Comparison of ENCODE assay signal across 8 mouse cellular contexts in genomic region chr2:128943538-128944528, GRCm38 (mm10). TPM values are rescaled to one million over a fixed set of nuclear protein-coding genes. Genes with fewer than 3 reads are reported as not detected.
DNase-seq lines count a peak whose midpoint lies in the region; ATAC-seq lines count a peak whose summit lies in the region.

Gene Zc3h8 (minus strand): TSS chr2:128944077.

- peak; percentile 96 for ATAC-seq in hindbrain, embryonic 15.5 days (ENCODE audit: low FRiP score, low read depth)

- no peaks in the 10 kb centered on the region for H3K27me3 ChIP-seq in hindbrain, embryonic 15.5 days

- peak within 1 kb of the TSS; percentile 80 for H3K4me3 ChIP-seq in hindbrain, embryonic 15.5 days

- WGBS in hindbrain, embryonic 15.5 days = 1% methylated on average over 65 of the region's 65 CpGs

- peak within 1 kb of the TSS; percentile 87 for H3K27ac ChIP-seq in hindbrain, embryonic 15.5 days (replicated peaks)

- DNase-seq in R1 (ENCODE audit: low read depth, low spot score) = peak; percentile 96
- peak; percentile 97 to 99 for DNase-seq in cerebellum, postnatal 25 days
- peak; percentile 96 to 97 for DNase-seq in frontal cortex, postnatal 36 days (ENCODE audit: low spot score in 2 of 2)
- DNase-seq in left cerebral cortex, adult 11 months (ENCODE audit: low spot score) = peak; percentile 94
- DNase-seq in lung, postnatal 4 days = peak; percentile 97
- peak; percentile 96 for DNase-seq in retina, postnatal 7 days (ENCODE audit: low read depth, low spot score)
- peak; percentile 93 for DNase-seq in urinary bladder, adult 2 months (ENCODE audit: low spot score)

- no peaks in the 10 kb centered on the region for H3K36me3 ChIP-seq in hindbrain, embryonic 15.5 days

- H3K9me3 ChIP-seq in hindbrain, embryonic 15.5 days = no peaks in the 10 kb centered on the region

- peak within 1 kb of the TSS; percentile 64 for H3K4me2 ChIP-seq in hindbrain, embryonic 15.5 days

- H3K4me1 ChIP-seq in hindbrain, embryonic 15.5 days (replicated peaks) = peaks cover 10% of the 10 kb centered on the region

- peak within 1 kb of the TSS; percentile 59 for H3K9ac ChIP-seq in hindbrain, embryonic 15.5 days

RNA-seq across cellular contexts. Expression of gene Zc3h8, which starts in this region (rescaled TPM):
- polyA plus RNA-seq in hindbrain, embryonic 15.5 days (2015; fragmentation: Nextera tagmentation; extraction: Ambion mirVana) = 12.0 and 13.7 TPM in 2 replicates
- polyA plus RNA-seq in urinary bladder, adult 2 months (2012; rRNA removed) = 4.1 and 4.2 TPM in 2 replicates

Comparison
In these comparisons a context has a peak if more than half of its experiments do, and no peak if none do; other contexts are left out.
1. Peak in every context shown above with its lines: DNase-seq, ATAC-seq, H3K4me3 ChIP-seq and H3K27ac ChIP-seq.